In genomic region chr8:79414907-79415306, GRCm38 (mm10) we compare ENCODE assay signal across 10 mouse cellular contexts. TPM values are rescaled to one million over a fixed set of nuclear protein-coding genes. Genes with fewer than 3 reads are reported as not detected.
A peak's percentile ranks its signal among the peaks of the same experiment; 100 is the strongest.
DNase-seq lines count a peak whose midpoint lies in the region; ATAC-seq lines count a peak whose summit lies in the region.
"Had no signal": no experiment of that assay in that cellular context is flagged by ENCODE, and none has a peak within 500 bp of the region (broad histone marks: within the 10 kb centered on the region; RNA-seq: fewer than 3 reads in every experiment).

No protein-coding gene starts in this region.

- no peak overlapping the region for H3K4me3 ChIP-seq in midbrain, embryonic 11.5 days (ENCODE audit: low read depth, low read length)
- H3K4me3 ChIP-seq in midbrain, embryonic 13.5 days (replicated peaks) = no peak overlapping the region
- H3K4me3 ChIP-seq in stomach, embryonic 14.5 days (ENCODE audit: low read depth, low read length) = no peak overlapping the region
- H3K4me3 ChIP-seq in forebrain, embryonic 14.5 days (ENCODE audit: low read depth, low read length) = no peak overlapping the region
- no peak overlapping the region for H3K4me3 ChIP-seq in hindbrain, embryonic 16.5 days (ENCODE audit: low read length)
- H3K4me3 ChIP-seq: lung, embryonic 15.5 days had no signal

- 0 out of 2 replicates have a peak, but pooled peaks have one; percentile 36 for ATAC-seq in cerebellum, adult (ENCODE audit: insufficient number of reproducible peaks, low FRiP score, low TSS enrichment)
- no peak for ATAC-seq in midbrain, embryonic 11.5 days (ENCODE audit: low FRiP score)
- ATAC-seq in midbrain, embryonic 13.5 days = no peak
- peak; percentile 42; the same call in 1 of the 2 replicates for ATAC-seq in stomach, embryonic 14.5 days (ENCODE audit: insufficient number of reproducible peaks, insufficient read depth, low FRiP score, low read depth)
- ATAC-seq in forebrain, embryonic 14.5 days = no peak
- no peak for ATAC-seq in hindbrain, embryonic 16.5 days

- no peaks in the 10 kb centered on the region for H3K27me3 ChIP-seq in midbrain, embryonic 11.5 days (ENCODE audit: control insufficient read depth, insufficient read depth, low read length)
- no peaks in the 10 kb centered on the region for H3K27me3 ChIP-seq in midbrain, embryonic 13.5 days
- no peaks in the 10 kb centered on the region for H3K27me3 ChIP-seq in stomach, embryonic 14.5 days (ENCODE audit: control insufficient read depth, insufficient read depth, low read length)
- H3K27me3 ChIP-seq in forebrain, embryonic 14.5 days (replicated peaks; ENCODE audit: control insufficient read depth, insufficient read depth, low read length) = no peaks in the 10 kb centered on the region
- no peaks in the 10 kb centered on the region for H3K27me3 ChIP-seq in hindbrain, embryonic 16.5 days (replicated peaks; ENCODE audit: control insufficient read depth, insufficient read depth, low read length)
- H3K27me3 ChIP-seq: lung, embryonic 15.5 days had no signal

- H3K27ac ChIP-seq in midbrain, embryonic 11.5 days (ENCODE audit: low read depth, low read length) = no peak overlapping the region
- no peak overlapping the region for H3K27ac ChIP-seq in midbrain, embryonic 13.5 days
- no peak overlapping the region for H3K27ac ChIP-seq in stomach, embryonic 14.5 days (ENCODE audit: low read length)
- no peak overlapping the region for H3K27ac ChIP-seq in forebrain, embryonic 14.5 days (ENCODE audit: low read depth, low read length)
- no peak overlapping the region for H3K27ac ChIP-seq in hindbrain, embryonic 16.5 days (ENCODE audit: low read depth, low read length)
- H3K27ac ChIP-seq: lung, embryonic 15.5 days had no signal

- 91% methylated on average over 5 of the region's 5 CpGs for WGBS in midbrain, embryonic 11.5 days
- WGBS in midbrain, embryonic 13.5 days = 91% methylated on average over 5 of the region's 5 CpGs
- WGBS in stomach, embryonic 14.5 days = 75% methylated on average over 5 of the region's 5 CpGs
- 83% methylated on average over 5 of the region's 5 CpGs for WGBS in forebrain, embryonic 14.5 days
- WGBS in hindbrain, embryonic 16.5 days = 71% methylated on average over 5 of the region's 5 CpGs

- H3K4me1 ChIP-seq in midbrain, embryonic 11.5 days (ENCODE audit: control insufficient read depth, insufficient read depth, low read length) = no peaks in the 10 kb centered on the region
- no peaks in the 10 kb centered on the region for H3K4me1 ChIP-seq in midbrain, embryonic 13.5 days (replicated peaks)
- no peaks in the 10 kb centered on the region for H3K4me1 ChIP-seq in stomach, embryonic 14.5 days (ENCODE audit: control insufficient read depth, insufficient read depth, low read length)
- no peaks in the 10 kb centered on the region for H3K4me1 ChIP-seq in forebrain, embryonic 14.5 days (ENCODE audit: control insufficient read depth, insufficient read depth, low read length)
- no peaks in the 10 kb centered on the region for H3K4me1 ChIP-seq in hindbrain, embryonic 16.5 days (ENCODE audit: control insufficient read depth, insufficient read depth, low read depth, low read length)

- no peaks in the 10 kb centered on the region for H3K9me3 ChIP-seq in midbrain, embryonic 11.5 days (ENCODE audit: control insufficient read depth, low read length)
- H3K9me3 ChIP-seq in midbrain, embryonic 13.5 days = no peaks in the 10 kb centered on the region
- H3K9me3 ChIP-seq in stomach, embryonic 14.5 days (ENCODE audit: control insufficient read depth, low read depth, low read length) = no peaks in the 10 kb centered on the region
- no peaks in the 10 kb centered on the region for H3K9me3 ChIP-seq in forebrain, embryonic 14.5 days (replicated peaks; ENCODE audit: control insufficient read depth, low read length)
- H3K9me3 ChIP-seq in hindbrain, embryonic 16.5 days (ENCODE audit: control insufficient read depth, low read length) = no peaks in the 10 kb centered on the region
- H3K9me3 ChIP-seq: lung, embryonic 15.5 days had no signal

- H3K36me3 ChIP-seq in midbrain, embryonic 11.5 days (ENCODE audit: control insufficient read depth, insufficient read depth, low read length) = no peaks in the 10 kb centered on the region
- H3K36me3 ChIP-seq in midbrain, embryonic 13.5 days = no peaks in the 10 kb centered on the region
- H3K36me3 ChIP-seq in stomach, embryonic 14.5 days (ENCODE audit: control insufficient read depth, insufficient read depth, low read length) = no peaks in the 10 kb centered on the region
- H3K36me3 ChIP-seq in forebrain, embryonic 14.5 days (ENCODE audit: control insufficient read depth, insufficient read depth, low read length) = no peaks in the 10 kb centered on the region
- no peaks in the 10 kb centered on the region for H3K36me3 ChIP-seq in hindbrain, embryonic 16.5 days (ENCODE audit: control insufficient read depth, insufficient read depth, low read length)
- H3K36me3 ChIP-seq: lung, embryonic 15.5 days had no signal

- DNase-seq in cerebellum, adult 8-10 months = no peak
- DNase-seq in midbrain, embryonic 11.5 days (ENCODE audit: low spot score, missing footprints) = peak; percentile 23
- DNase-seq in kidney, postnatal 10 days = peak; percentile 51
- no peak for DNase-seq in forebrain, embryonic 14.5 days (ENCODE audit: low spot score)
- DNase-seq: thymus, adult 2 months had no signal

- H3K9ac ChIP-seq in midbrain, embryonic 11.5 days (ENCODE audit: low read length) = no peak overlapping the region
- H3K9ac ChIP-seq in midbrain, embryonic 13.5 days (replicated peaks) = no peak overlapping the region
- no peak overlapping the region for H3K9ac ChIP-seq in stomach, embryonic 14.5 days (replicated peaks; ENCODE audit: low read depth, low read length)
- H3K9ac ChIP-seq in forebrain, embryonic 14.5 days (ENCODE audit: low read length) = no peak overlapping the region
- H3K9ac ChIP-seq in hindbrain, embryonic 16.5 days (ENCODE audit: low read depth, low read length) = no peak overlapping the region
- H3K9ac ChIP-seq: lung, embryonic 15.5 days had no signal

- H3K4me2 ChIP-seq in midbrain, embryonic 11.5 days = no peak overlapping the region
- H3K4me2 ChIP-seq in midbrain, embryonic 13.5 days (replicated peaks) = no peak overlapping the region
- H3K4me2 ChIP-seq in stomach, embryonic 14.5 days (replicated peaks; ENCODE audit: low read depth, low read length) = no peak overlapping the region
- no peak overlapping the region for H3K4me2 ChIP-seq in forebrain, embryonic 14.5 days (ENCODE audit: low read length)
- no peak overlapping the region for H3K4me2 ChIP-seq in hindbrain, embryonic 16.5 days (ENCODE audit: low read length)
- H3K4me2 ChIP-seq: lung, embryonic 15.5 days had no signal

RNA-seq across cellular contexts. Expression of gene Smad1, which starts 15.6 kb away (rescaled TPM):
- polyA plus RNA-seq in midbrain, embryonic 11.5 days (2014; fragmentation: Nextera tagmentation; extraction: Ambion mirVana) = 55.5 and 63.1 TPM in 2 replicates
- 63.2 and 64.6 TPM in 2 replicates for polyA plus RNA-seq in midbrain, embryonic 13.5 days (2015; fragmentation: Nextera tagmentation; extraction: Ambion mirVana)
- polyA plus RNA-seq in stomach, embryonic 14.5 days (2014; fragmentation: Nextera tagmentation; extraction: Ambion mirVana) = 50.5 and 54.8 TPM in 2 replicates
- polyA plus RNA-seq in forebrain, embryonic 14.5 days (2014; fragmentation: Nextera tagmentation; extraction: Ambion mirVana) = 64.2 and 66.5 TPM in 2 replicates
- polyA plus RNA-seq in hindbrain, embryonic 16.5 days (2015; fragmentation: Nextera tagmentation; extraction: Ambion mirVana) = 55.2 and 62.3 TPM in 2 replicates

Comparison
In these comparisons a context has a peak if more than half of its experiments do, and no peak if none do; other contexts are left out.
1. ATAC-seq: peak in cerebellum, adult (single experiment) and stomach, embryonic 14.5 days (single experiment); none in midbrain, embryonic 11.5 days (single experiment), midbrain, embryonic 13.5 days (single experiment), forebrain, embryonic 14.5 days (single experiment) and hindbrain, embryonic 16.5 days (single experiment).
2. DNase-seq: peak in midbrain, embryonic 11.5 days (single experiment) and kidney, postnatal 10 days (single experiment); none in cerebellum, adult 8-10 months (single experiment) and forebrain, embryonic 14.5 days (single experiment).